Mouse (Mus musculus) thymus, adult 2 months (tissue): Measurements from ENCODE around the gene Paqr3.

ENCODE experiments used
- CTCF ChIP-seq: fragments of 200-500 bp; IDR thresholded peaks from 2 replicates; pipeline ENCODE4 v1.5.1; 2012; ENCODE audit warnings: mild to moderate bottlenecking, control low read depth, low read length, moderate library complexity, borderline replicate concordance; ENCODE audit not compliant: control insufficient read depth, poor library complexity, insufficient read depth; ENCODE audit errors: extremely low read depth
- POLR2A ChIP-seq: fragments of 200-500 bp; IDR thresholded peaks from 2 replicates; pipeline ENCODE4 v1.6.1; 2012; ENCODE audit warnings: mild to moderate bottlenecking, low read length, control low read depth, moderate library complexity; ENCODE audit not compliant: control insufficient read depth, poor library complexity, insufficient read depth; ENCODE audit errors: extremely low read depth

DNA sequence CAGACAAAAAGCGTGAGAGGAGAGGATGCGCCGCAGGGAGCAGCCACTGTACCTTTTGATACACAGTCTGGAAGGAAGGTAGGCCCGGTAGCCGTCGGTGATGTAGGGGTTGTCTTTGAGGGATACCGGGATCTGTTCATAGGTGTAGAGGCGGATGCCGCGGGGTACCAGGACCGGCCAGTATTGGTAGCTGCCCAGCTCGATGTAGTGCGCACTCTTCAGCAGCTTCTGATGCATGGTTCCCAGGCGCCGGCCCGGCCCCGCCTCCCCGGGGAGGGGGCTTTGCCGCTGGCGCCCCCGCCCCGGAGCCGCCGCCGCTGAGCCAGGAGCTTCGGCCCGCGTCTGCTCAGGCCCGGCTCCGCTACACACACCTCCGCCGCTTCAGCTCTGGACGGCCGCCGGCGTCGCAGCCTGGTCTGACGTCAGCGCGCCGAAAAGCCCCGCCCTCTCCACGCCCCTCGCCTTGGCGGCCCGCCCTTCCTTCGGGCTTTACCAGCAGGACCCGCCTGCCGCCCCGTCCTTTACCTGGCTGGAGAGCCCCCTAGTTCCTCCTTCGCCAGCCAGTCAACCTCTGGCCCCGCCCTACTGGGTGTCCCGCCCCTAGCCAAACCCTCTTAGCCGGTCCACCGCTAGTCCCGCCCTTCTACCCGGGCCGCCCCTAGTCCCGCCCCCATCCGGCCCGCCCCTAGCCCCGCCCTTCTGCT is at the start of gene Paqr3:
- TF ChIP-seq CTCF (no peak), POLR2A (no peak)
